Mouse (Mus musculus): ENCODE measurements around the gene Olfr875. TPM values are rescaled to one million over a fixed set of nuclear protein-coding genes. Genes with fewer than 3 reads are reported as not detected.
"Not testable (repeated sequence)": the region's sequence is repeated elsewhere in the genome, so short reads cannot be mapped to it uniquely, and the experiment has no call there.

The Olfr875 gene
- not detected for total RNA-seq (2021)
- long read RNA-seq, experiment 1 = 0 reads
- long read RNA-seq, experiment 2 = 0 reads

GRCm38 (mm10) chr9:37771759-37772158 lies at the start of gene Olfr875:
TSS of gene Olfr875 (plus strand) at chr9:37771857.
- DNase-seq (ENCODE audit: low spot score in 2 of 2) = no peak

- no peak for DNase-seq (ENCODE audit: low spot score in 2 of 2)
These were observed 37.3 kb upstream of the Olfr875 start for GRCm38 (mm10) chr9:37734310-37734709.

GRCm38 (mm10) chr9:37744806-37745205 lies 26.9 kb upstream of the Olfr875 start, which contains the start of gene Olfr874:
TSS of gene Olfr874 (plus strand) at chr9:37745106.
- no peak for DNase-seq (ENCODE audit: low spot score in 2 of 2)

GRCm38 (mm10) chr9:37750319-37751075 lies 21.2 kb upstream of the Olfr875 start:
- DNase-seq (ENCODE audit: low spot score in 2 of 2) = peak; percentile 13 to 41

- no peak for DNase-seq (ENCODE audit: low spot score in 2 of 2)
These were observed 20.2 kb upstream of the Olfr875 start for GRCm38 (mm10) chr9:37751467-37751866.

- DNase-seq (ENCODE audit: low spot score in 2 of 2) = no peak
These were observed 19.7 kb upstream of the Olfr875 start for GRCm38 (mm10) chr9:37752006-37752405.

- no peak for DNase-seq (ENCODE audit: low spot score in 2 of 2)
These were observed 9.9 kb upstream of the Olfr875 start for GRCm38 (mm10) chr9:37761728-37762127.

- no peak for DNase-seq (ENCODE audit: low spot score in 2 of 2)
These were observed 9.1 kb upstream of the Olfr875 start for GRCm38 (mm10) chr9:37762541-37762940.

- DNase-seq (ENCODE audit: low spot score in 2 of 2) = no peak
These were observed 996 bp upstream of the Olfr875 start for GRCm38 (mm10) chr9:37770661-37771060.

GRCm38 (mm10) chr9:37782766-37783260 lies 11.2 kb downstream of the Olfr875 start:
- DNase-seq (ENCODE audit: low spot score in 2 of 2) = peak in 1 of 2 experiments; percentile 9

- DNase-seq (ENCODE audit: low spot score in 2 of 2) = not testable (repeated sequence)
These were observed 12.0 kb downstream of the Olfr875 start for GRCm38 (mm10) chr9:37783394-37784387.

- no peak for DNase-seq (ENCODE audit: low spot score in 2 of 2)
These were observed 14.8 kb downstream of the Olfr875 start for GRCm38 (mm10) chr9:37786411-37786810.

GRCm38 (mm10) chr9:37802055-37802454 lies 30.4 kb downstream of the Olfr875 start:
- DNase-seq (ENCODE audit: low spot score in 2 of 2) = peak in 1 of 2 experiments; percentile 18

- no peak for DNase-seq (ENCODE audit: low spot score in 2 of 2)
These were observed 31.1 kb downstream of the Olfr875 start, which contains the start of gene Olfr876 for GRCm38 (mm10) chr9:37802731-37803130. TSS of gene Olfr876 (plus strand) at chr9:37803031.

GRCm38 (mm10) chr9:37807235-37807634 lies 35.6 kb downstream of the Olfr875 start:
- no peak for DNase-seq (ENCODE audit: low spot score in 2 of 2)

- no peak for DNase-seq (ENCODE audit: low spot score in 2 of 2)
These were observed 36.8 kb downstream of the Olfr875 start for GRCm38 (mm10) chr9:37808456-37808855.

GRCm38 (mm10) chr9:37808976-37809375 lies 37.3 kb downstream of the Olfr875 start:
- no peak for DNase-seq (ENCODE audit: low spot score in 2 of 2)

GRCm38 (mm10) chr9:37814696-37815095 lies 43.0 kb downstream of the Olfr875 start:
- DNase-seq (ENCODE audit: low spot score in 2 of 2) = no peak

Measured in left cerebral cortex, adult 18-20 months (tissue).